Mouse (Mus musculus): ENCODE data around the gene Adgrg1. TPM values are rescaled to one million over a fixed set of nuclear protein-coding genes. Genes with fewer than 3 reads are reported as not detected.
A peak's percentile ranks its signal among the peaks of the same experiment; 100 is the strongest.

The Adgrg1 gene
- total RNA-seq, 2 experiments from 2014 or later: 122 to 128 TPM

GRCm38 (mm10) chr8:94967554-94967953 is 7.0 kb upstream of the Adgrg1 start:
- intact Hi-C loops (cut with DNase I): no loop called here
- no peak for DNase-seq (ENCODE audit: extremely low spot score in 1 of 2, low spot score in 2 of 2)

GRCm38 (mm10) chr8:94973270-94973669 is 1.3 kb upstream of the Adgrg1 start:
- intact Hi-C loops (cut with DNase I): no loop called here
- no peak for DNase-seq (ENCODE audit: extremely low spot score in 1 of 2, low spot score in 2 of 2)

- intact Hi-C loops (cut with DNase I): no loop called here
Observed at GRCm38 (mm10) chr8:94973786-94974185, 765 bp upstream of the Adgrg1 start.

GRCm38 (mm10) chr8:94976651-94977417 is 2.3 kb downstream of the Adgrg1 start:
- intact Hi-C loops (cut with DNase I): no loop called here
- DNase-seq (ENCODE audit: extremely low spot score in 1 of 2, low spot score in 2 of 2): no peak

More at GRCm38 (mm10) chr8:94973786-94974185, 765 bp upstream of the Adgrg1 start:
- DNase-seq (ENCODE audit: extremely low spot score in 1 of 2, low spot score in 2 of 2): no peak

GRCm38 (mm10) chr8:94978131-94978530 is 3.6 kb downstream of the Adgrg1 start:
- intact Hi-C loops (cut with DNase I): no loop called here
- peak in 1 of 2 experiments; percentile 55 for DNase-seq (ENCODE audit: extremely low spot score in 1 of 2, low spot score in 2 of 2)

- intact Hi-C loops (cut with DNase I): no loop called here
- DNase-seq (ENCODE audit: extremely low spot score in 1 of 2, low spot score in 2 of 2): no peak
Observed at GRCm38 (mm10) chr8:94978593-94979319, 4.2 kb downstream of the Adgrg1 start.

- no peak for DNase-seq (ENCODE audit: extremely low spot score in 1 of 2, low spot score in 2 of 2)
- intact Hi-C loops (cut with DNase I): no loop called here
Observed at GRCm38 (mm10) chr8:94980176-94980575, 5.6 kb downstream of the Adgrg1 start.

GRCm38 (mm10) chr8:94980976-94981375 is 6.4 kb downstream of the Adgrg1 start:
- DNase-seq (ENCODE audit: extremely low spot score in 1 of 2, low spot score in 2 of 2): no peak
- intact Hi-C loops (cut with DNase I): no loop called here

GRCm38 (mm10) chr8:94981848-94982247 is 7.3 kb downstream of the Adgrg1 start:
- intact Hi-C loops (cut with DNase I): no loop called here
- no peak for DNase-seq (ENCODE audit: extremely low spot score in 1 of 2, low spot score in 2 of 2)

- DNase-seq (ENCODE audit: extremely low spot score in 1 of 2, low spot score in 2 of 2): no peak
- intact Hi-C loops (cut with DNase I): no loop called here
Observed at GRCm38 (mm10) chr8:94983146-94983545, 8.6 kb downstream of the Adgrg1 start.

- intact Hi-C loops (cut with DNase I): no loop called here
- DNase-seq (ENCODE audit: extremely low spot score in 1 of 2, low spot score in 2 of 2): peak in 1 of 2 experiments; percentile 84
Observed at GRCm38 (mm10) chr8:94983881-94984516, 9.4 kb downstream of the Adgrg1 start.

- DNase-seq (ENCODE audit: extremely low spot score in 1 of 2, low spot score in 2 of 2): no peak
- intact Hi-C loops (cut with DNase I): no loop called here
Observed at GRCm38 (mm10) chr8:94985023-94985422, 10.5 kb downstream of the Adgrg1 start.

GRCm38 (mm10) chr8:94986676-94987075 is 12.1 kb downstream of the Adgrg1 start:
- peak; percentile 63 to 81 for DNase-seq (ENCODE audit: extremely low spot score in 1 of 2, low spot score in 2 of 2)
- intact Hi-C loops (cut with DNase I): no loop called here

- intact Hi-C loops (cut with DNase I): no loop called here
- DNase-seq (ENCODE audit: extremely low spot score in 1 of 2, low spot score in 2 of 2): no peak
Observed at GRCm38 (mm10) chr8:94987553-94987952, 13.0 kb downstream of the Adgrg1 start.

- intact Hi-C loops (cut with DNase I): no loop called here
Observed at GRCm38 (mm10) chr8:94988619-94989018, 14.1 kb downstream of the Adgrg1 start.

GRCm38 (mm10) chr8:94989711-94990110 is 15.2 kb downstream of the Adgrg1 start:
- no peak for DNase-seq (ENCODE audit: extremely low spot score in 1 of 2, low spot score in 2 of 2)

More at GRCm38 (mm10) chr8:94988619-94989018, 14.1 kb downstream of the Adgrg1 start:
- DNase-seq (ENCODE audit: extremely low spot score in 1 of 2, low spot score in 2 of 2): no peak

GRCm38 (mm10) chr8:94990598-94991453 is 16.3 kb downstream of the Adgrg1 start:
- intact Hi-C loops (cut with DNase I): no loop called here
- no peak for DNase-seq (ENCODE audit: extremely low spot score in 1 of 2, low spot score in 2 of 2)

More at GRCm38 (mm10) chr8:94989711-94990110, 15.2 kb downstream of the Adgrg1 start:
- intact Hi-C loops (cut with DNase I): no loop called here

- DNase-seq (ENCODE audit: extremely low spot score in 1 of 2, low spot score in 2 of 2): no peak
- intact Hi-C loops (cut with DNase I): no loop called here
Observed at GRCm38 (mm10) chr8:94991454-94991994, 17.0 kb downstream of the Adgrg1 start.
